Mouse (Mus musculus): ENCODE results near the gene Myd88. TPM values are rescaled to one million over a fixed set of nuclear protein-coding genes. Genes with fewer than 3 reads are reported as not detected.

Gene Myd88
- polyA plus RNA-seq, 1 experiment, result 5.4 TPM

GRCm38 (mm10) chr9:119338350-119338749 is 2.9 kb downstream of the Myd88 start:
- Histone ChIP-seq H3K4me3 (replicated peaks; ENCODE audit: insufficient read depth, low read depth, low read length) (no peak overlapping the region), H3K4me1 (ENCODE audit: control insufficient read depth, insufficient read depth, low read length) (peaks cover 17% of the 10 kb centered on the region), H3K27ac (ENCODE audit: insufficient read depth, low read length) (no peak overlapping the region), H3K27me3 (ENCODE audit: control insufficient read depth, insufficient read depth, low read length) (no peaks in the 10 kb centered on the region)
- no peak for TF ChIP-seq POLR2A (IDR thresholded peaks at IDR 0.05; ENCODE audit: borderline replicate concordance, insufficient read depth, low read length)
- TF ChIP-seq CTCF (IDR thresholded peaks at IDR 0.05; ENCODE audit: borderline replicate concordance, insufficient read depth, low read depth, low read length), result no peak
- WGBS, result 92% methylated on average over 3 of the region's 3 CpGs
- DNase-seq, result no peak

GRCm38 (mm10) chr9:119337842-119338241 is 3.4 kb downstream of the Myd88 start:
- no peaks in the 10 kb centered on the region for H3K27me3 ChIP-seq (ENCODE audit: control insufficient read depth, insufficient read depth, low read length)
- WGBS, result 90% methylated on average over 14 of the region's 14 CpGs
- H3K27ac ChIP-seq (ENCODE audit: insufficient read depth, low read length), result no peak overlapping the region
- TF ChIP-seq POLR2A (IDR thresholded peaks at IDR 0.05; ENCODE audit: borderline replicate concordance, insufficient read depth, low read length) (no peak), CTCF (IDR thresholded peaks at IDR 0.05; ENCODE audit: borderline replicate concordance, insufficient read depth, low read depth, low read length) (no peak)
- H3K4me3 ChIP-seq (replicated peaks; ENCODE audit: insufficient read depth, low read depth, low read length), result no peak overlapping the region
- peaks cover 15% of the 10 kb centered on the region for H3K4me1 ChIP-seq (ENCODE audit: control insufficient read depth, insufficient read depth, low read length)
- DNase-seq, result no peak

GRCm38 (mm10) chr9:119335571-119335970 is 5.6 kb downstream of the Myd88 start:
- Histone ChIP-seq H3K27me3 (ENCODE audit: control insufficient read depth, insufficient read depth, low read length) (no peaks in the 10 kb centered on the region), H3K4me3 (replicated peaks; ENCODE audit: insufficient read depth, low read depth, low read length) (no peak overlapping the region), H3K27ac (ENCODE audit: insufficient read depth, low read length) (peak overlapping the region; percentile 55; the same call in 1 of the 2 replicates), H3K4me1 (ENCODE audit: control insufficient read depth, insufficient read depth, low read length) (peaks cover 8% of the 10 kb centered on the region)
- DNase-seq, result peak; percentile 52 to 70
- WGBS, result 17% methylated on average over 4 of the region's 4 CpGs
- TF ChIP-seq CTCF (IDR thresholded peaks at IDR 0.05; ENCODE audit: borderline replicate concordance, insufficient read depth, low read depth, low read length), result no peak

GRCm38 (mm10) chr9:119334834-119335233 is 6.4 kb downstream of the Myd88 start:
- no peak for DNase-seq
- no peak overlapping the region for H3K27ac ChIP-seq (ENCODE audit: insufficient read depth, low read length)
- TF ChIP-seq POLR2A (IDR thresholded peaks at IDR 0.05; ENCODE audit: borderline replicate concordance, insufficient read depth, low read length) (no peak), CTCF (IDR thresholded peaks at IDR 0.05; ENCODE audit: borderline replicate concordance, insufficient read depth, low read depth, low read length) (no peak)

GRCm38 (mm10) chr9:119334324-119334723 is 6.9 kb downstream of the Myd88 start:
- WGBS, result 21% methylated on average over 10 of the region's 10 CpGs
- Histone ChIP-seq H3K27me3 (ENCODE audit: control insufficient read depth, insufficient read depth, low read length) (no peaks in the 10 kb centered on the region), H3K4me1 (ENCODE audit: control insufficient read depth, insufficient read depth, low read length) (peaks cover 8% of the 10 kb centered on the region), H3K27ac (ENCODE audit: insufficient read depth, low read length) (no peak overlapping the region), H3K4me3 (replicated peaks; ENCODE audit: insufficient read depth, low read depth, low read length) (no peak overlapping the region)
- no peak for DNase-seq
- TF ChIP-seq POLR2A (IDR thresholded peaks at IDR 0.05; ENCODE audit: borderline replicate concordance, insufficient read depth, low read length), result no peak
- TF ChIP-seq CTCF (IDR thresholded peaks at IDR 0.05; ENCODE audit: borderline replicate concordance, insufficient read depth, low read depth, low read length), result no peak

More at GRCm38 (mm10) chr9:119334834-119335233, 6.4 kb downstream of the Myd88 start:
- Histone ChIP-seq H3K4me3 (replicated peaks; ENCODE audit: insufficient read depth, low read depth, low read length) (no peak overlapping the region), H3K4me1 (ENCODE audit: control insufficient read depth, insufficient read depth, low read length) (peaks cover 8% of the 10 kb centered on the region), H3K27me3 (ENCODE audit: control insufficient read depth, insufficient read depth, low read length) (no peaks in the 10 kb centered on the region)
- 94% methylated on average over 2 of the region's 2 CpGs for WGBS

- Histone ChIP-seq H3K4me3 (replicated peaks; ENCODE audit: insufficient read depth, low read depth, low read length) (no peak overlapping the region), H3K27ac (ENCODE audit: insufficient read depth, low read length) (no peak overlapping the region), H3K4me1 (ENCODE audit: control insufficient read depth, insufficient read depth, low read length) (peaks cover 8% of the 10 kb centered on the region; the same call in 1 of the 2 replicates), H3K27me3 (ENCODE audit: control insufficient read depth, insufficient read depth, low read length) (no peaks in the 10 kb centered on the region)
- TF ChIP-seq POLR2A (IDR thresholded peaks at IDR 0.05; ENCODE audit: borderline replicate concordance, insufficient read depth, low read length) (no peak), CTCF (IDR thresholded peaks at IDR 0.05; ENCODE audit: borderline replicate concordance, insufficient read depth, low read depth, low read length) (no peak)
- DNase-seq, result no peak
- 74% methylated on average over 15 of the region's 15 CpGs for WGBS
These were observed 10.8 kb downstream of the Myd88 start for GRCm38 (mm10) chr9:119330186-119330963.

GRCm38 (mm10) chr9:119328488-119328887 is 12.7 kb downstream of the Myd88 start:
- H3K27ac ChIP-seq (ENCODE audit: insufficient read depth, low read length), result no peak overlapping the region
- no peak for DNase-seq
- TF ChIP-seq POLR2A (IDR thresholded peaks at IDR 0.05; ENCODE audit: borderline replicate concordance, insufficient read depth, low read length), result no peak
- no peak for TF ChIP-seq CTCF (IDR thresholded peaks at IDR 0.05; ENCODE audit: borderline replicate concordance, insufficient read depth, low read depth, low read length)
- H3K27me3 ChIP-seq (ENCODE audit: control insufficient read depth, insufficient read depth, low read length), result no peaks in the 10 kb centered on the region
- 82% methylated on average over 3 of the region's 3 CpGs for WGBS
- no peaks in the 10 kb centered on the region for H3K4me1 ChIP-seq (ENCODE audit: control insufficient read depth, insufficient read depth, low read length)
- no peak overlapping the region for H3K4me3 ChIP-seq (replicated peaks; ENCODE audit: insufficient read depth, low read depth, low read length)

GRCm38 (mm10) chr9:119324130-119324529 is 17.1 kb downstream of the Myd88 start:
- WGBS, result 66% methylated on average over 1 of the region's 1 CpGs
- TF ChIP-seq CTCF (IDR thresholded peaks at IDR 0.05; ENCODE audit: borderline replicate concordance, insufficient read depth, low read depth, low read length) (no peak), POLR2A (IDR thresholded peaks at IDR 0.05; ENCODE audit: borderline replicate concordance, insufficient read depth, low read length) (no peak)
- H3K27ac ChIP-seq (ENCODE audit: insufficient read depth, low read length), result no peak overlapping the region

More at GRCm38 (mm10) chr9:119324130-119324529, 17.1 kb downstream of the Myd88 start:
- H3K4me3 ChIP-seq (replicated peaks; ENCODE audit: insufficient read depth, low read depth, low read length), result no peak overlapping the region
- no peaks in the 10 kb centered on the region for H3K4me1 ChIP-seq (ENCODE audit: control insufficient read depth, insufficient read depth, low read length)
- no peaks in the 10 kb centered on the region for H3K27me3 ChIP-seq (ENCODE audit: control insufficient read depth, insufficient read depth, low read length)
- DNase-seq, result no peak
